Mouse (Mus musculus) liver, embryonic 11.5 days (tissue): ENCODE measurements around the gene Ascc2. TPM values are rescaled to one million over a fixed set of nuclear protein-coding genes. Genes with fewer than 3 reads are reported as not detected.

Source experiments
- ATAC-seq: fragments of 200-750 bp; cut with Nextera tagmentation; replicated peaks from 2 replicates; pipeline ENCODE4 v1.8.0; 2017; ENCODE audit warnings: moderate number of reproducible peaks, mild to moderate bottlenecking, moderate TSS enrichment, moderate library complexity; ENCODE audit not compliant: low FRiP score
- DNase-seq: peaks from one replicate; pipeline ENCODE4 v3.0.0-alpha.2; 2017; ENCODE audit warnings: low spot score
- H3K27ac ChIP-seq: fragments of 300-500 bp; sonication (generic); 2 replicates; pipeline ENCODE4 v1.5.1; 2014; ENCODE audit warnings: mild to moderate bottlenecking, low read depth, low read length, control low read depth
- H3K27me3 ChIP-seq: fragments of 300-500 bp; sonication (generic); replicated peaks from 2 replicates; pipeline ENCODE4 v1.6.1; 2014; ENCODE audit warnings: low read length, mixed read lengths; ENCODE audit not compliant: control insufficient read depth, insufficient read depth
- H3K36me3 ChIP-seq: fragments of 300-500 bp; sonication (generic); 2 replicates; pipeline ENCODE4 v1.6.1; 2014; ENCODE audit warnings: mild to moderate bottlenecking, low read length, moderate library complexity, mixed read lengths; ENCODE audit not compliant: control insufficient read depth, insufficient read depth
- H3K4me1 ChIP-seq: fragments of 300-500 bp; sonication (generic); replicated peaks from 2 replicates; pipeline ENCODE4 v1.6.1; 2014; ENCODE audit warnings: low read length, mixed read lengths; ENCODE audit not compliant: control insufficient read depth, insufficient read depth
- H3K4me2 ChIP-seq: fragments of 300-500 bp; sonication (generic); 2 replicates; pipeline ENCODE4 v1.6.1; 2014; ENCODE audit warnings: mild to moderate bottlenecking, control low read depth, moderate library complexity
- H3K4me3 ChIP-seq: fragments of 300-500 bp; sonication (generic); 2 replicates; pipeline ENCODE4 v1.5.1; 2014; ENCODE audit warnings: low read depth, low read length, control low read depth
- H3K9ac ChIP-seq: fragments of 300-500 bp; sonication (generic); 2 replicates; pipeline ENCODE4 v1.6.1; 2014; ENCODE audit warnings: low read depth, low read length, control low read depth
- H3K9me3 ChIP-seq: fragments of 300-500 bp; sonication (generic); 2 replicates; pipeline ENCODE4 v1.6.1; 2016; ENCODE audit warnings: low read length, inconsistent platforms, mixed read lengths; ENCODE audit not compliant: control insufficient read depth
- WGBS: fragments of 180-500 bp; shearing (Covaris S2); extraction: QIAGEN DNeasy Blood & Tissue Kit; methylation state at CpG from one replicate; pipeline ENCODE4 v1.1.7; 2014; 5-methylcytosine and 5-hydroxymethylcytosine counted together
- polyA plus RNA-seq: library from polyadenylated mRNA; unstranded; fragments of >200 nt; fragmentation: Nextera tagmentation; extraction: Ambion mirVana; gene quantifications from 2 replicates; pipeline ENCODE4 v1.2.1, GENCODE M21; 2014

Ascc2 gene
- polyA plus RNA-seq, 1 experiment from 2014 or later: 43.0 TPM

DNA sequence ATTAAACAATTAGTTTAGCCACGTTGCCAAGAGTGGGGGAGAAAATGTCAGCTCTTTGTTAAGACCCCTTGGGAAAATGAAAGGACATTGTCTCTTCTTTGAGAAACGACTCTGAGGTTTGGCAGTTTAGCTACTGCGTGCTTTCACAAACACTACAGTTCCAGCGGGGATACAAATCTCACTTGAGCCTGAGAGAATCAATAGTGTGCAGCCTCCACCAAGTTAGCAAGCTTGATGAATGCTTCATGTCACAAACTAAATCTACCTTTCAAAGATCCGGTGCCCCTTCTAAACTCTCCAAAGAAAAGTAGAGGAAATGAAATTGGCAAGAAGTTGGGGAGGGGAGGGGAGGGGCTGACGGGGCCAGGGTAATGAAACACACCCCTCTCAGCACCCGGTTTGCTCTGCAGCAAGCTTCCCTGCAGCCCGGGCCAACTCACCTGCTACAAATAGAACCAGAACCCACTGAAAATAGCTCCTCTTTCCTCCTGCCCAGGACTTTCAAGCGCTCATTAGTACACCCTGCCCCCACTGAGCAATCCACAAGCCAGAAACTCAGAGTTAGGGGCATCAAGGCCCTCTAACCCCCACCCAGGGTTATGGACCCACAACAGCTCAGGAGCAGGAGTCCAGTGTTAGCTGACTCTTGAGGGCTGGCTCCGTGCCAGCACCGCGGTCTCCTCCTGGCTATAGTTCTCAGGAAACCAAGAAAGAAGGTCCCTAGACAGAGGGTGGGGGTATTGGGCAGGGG lies 34.7 kb upstream of the Ascc2 start:
- H3K27ac ChIP-seq: no peak overlapping the region

DNA sequence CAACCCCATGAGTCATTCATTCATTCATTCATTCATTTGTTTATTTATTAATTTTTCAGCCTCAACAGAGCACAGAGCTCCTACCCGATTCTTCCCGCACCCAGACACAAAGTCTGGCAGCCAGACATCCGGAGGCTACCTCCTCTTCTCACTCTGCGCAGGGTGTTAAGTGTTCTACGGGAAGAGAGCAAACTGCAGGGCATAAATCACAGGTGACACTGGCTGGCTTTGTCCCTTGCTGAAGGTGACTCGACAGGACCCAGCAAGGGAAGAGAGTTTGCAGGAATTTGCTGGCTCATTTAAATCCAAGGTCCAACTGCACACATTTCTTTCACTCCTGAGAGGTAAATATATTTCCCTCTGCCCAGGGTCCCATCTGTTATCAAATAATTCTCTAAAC lies 33.1 kb upstream of the Ascc2 start:
- no peak overlapping the region for H3K27ac ChIP-seq
- H3K4me3 ChIP-seq: no peak overlapping the region
- peaks cover 3% of the 10 kb centered on the region; the same call in 1 of the 2 replicates for H3K4me1 ChIP-seq
- 44% methylated on average over 6 of the region's 6 CpGs for whole genome bisulfite sequencing
- no peak overlapping the region for H3K9ac ChIP-seq
- H3K27me3 ChIP-seq: no peaks in the 10 kb centered on the region
- H3K4me2 ChIP-seq: no peak overlapping the region
- no peaks in the 10 kb centered on the region for H3K36me3 ChIP-seq
- ATAC-seq: no peak
- no peak for DNase-seq
- no peaks in the 10 kb centered on the region for H3K9me3 ChIP-seq

More for the DNA sequence above, 34.7 kb upstream of the Ascc2 start:
- H3K9me3 ChIP-seq: no peaks in the 10 kb centered on the region
- H3K4me1 ChIP-seq: peaks cover 3% of the 10 kb centered on the region; the same call in 1 of the 2 replicates
- DNase-seq (no peak), ATAC-seq (no peak)
- H3K4me3 ChIP-seq: no peak overlapping the region
- no peaks in the 10 kb centered on the region for H3K27me3 ChIP-seq
- no peak overlapping the region for H3K9ac ChIP-seq
- WGBS: 52% methylated on average over 12 of the region's 12 CpGs
- H3K36me3 ChIP-seq: no peaks in the 10 kb centered on the region
- no peak overlapping the region; the same call in 1 of the 2 replicates for H3K4me2 ChIP-seq

DNA sequence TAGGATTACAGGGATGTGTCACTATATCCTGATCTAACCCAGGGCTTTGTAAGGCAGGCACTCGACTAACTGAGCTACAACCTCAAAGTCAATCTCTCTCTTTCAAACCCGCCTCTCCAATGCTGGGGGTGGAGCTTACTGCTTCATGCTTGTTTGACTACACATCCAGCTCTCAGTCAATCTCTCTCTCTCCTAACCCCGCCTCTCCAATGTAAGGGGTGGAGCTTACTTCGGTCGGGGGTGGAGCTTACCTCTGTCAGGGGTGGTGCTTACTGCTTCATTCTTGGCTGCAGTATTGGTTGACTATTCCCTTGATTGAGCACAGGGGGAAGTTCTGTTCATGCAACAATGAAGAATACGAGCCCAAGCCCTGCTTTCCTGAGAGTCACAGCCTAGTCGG lies 32.1 kb upstream of the Ascc2 start:
- 48% methylated on average over 7 of the region's 7 CpGs for WGBS
- H3K4me3 ChIP-seq: no peak overlapping the region
- H3K9ac ChIP-seq: no peak overlapping the region
- H3K4me2 ChIP-seq: no peak overlapping the region
- DNase-seq: no peak
- no peaks in the 10 kb centered on the region for H3K27me3 ChIP-seq
- peaks cover 3% of the 10 kb centered on the region; the same call in 1 of the 2 replicates for H3K4me1 ChIP-seq
- H3K27ac ChIP-seq: no peak overlapping the region
- no peak; the same call in 1 of the 2 replicates for ATAC-seq
- no peaks in the 10 kb centered on the region for H3K9me3 ChIP-seq
- no peaks in the 10 kb centered on the region for H3K36me3 ChIP-seq

DNA sequence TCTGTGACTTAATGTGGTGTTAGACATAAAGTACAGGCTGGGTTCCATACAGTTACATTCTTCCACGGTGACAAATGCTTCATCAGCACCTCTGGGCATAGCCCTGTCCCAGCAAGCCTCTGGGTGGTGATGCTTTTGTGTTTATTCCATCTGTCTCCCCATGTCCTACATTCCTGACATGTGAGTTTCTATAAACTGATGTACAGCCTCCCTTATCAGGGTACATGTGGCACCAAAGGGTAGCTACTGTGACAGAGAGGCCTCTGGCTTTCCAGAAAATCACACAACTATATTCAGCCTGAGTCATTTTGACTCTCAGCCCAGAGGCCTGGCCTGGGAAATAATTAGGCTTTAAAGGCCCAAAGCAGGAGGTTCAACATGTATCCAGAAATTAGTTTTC lies 31.0 kb upstream of the Ascc2 start:
- H3K4me2 ChIP-seq: no peak overlapping the region
- H3K9me3 ChIP-seq: no peaks in the 10 kb centered on the region
- no peaks in the 10 kb centered on the region for H3K27me3 ChIP-seq
- no peak overlapping the region for H3K9ac ChIP-seq
- no peak overlapping the region for H3K4me3 ChIP-seq
- WGBS: 61% methylated on average over 1 of the region's 1 CpGs
- peaks cover 3% of the 10 kb centered on the region; the same call in 1 of the 2 replicates for H3K4me1 ChIP-seq
- no peaks in the 10 kb centered on the region for H3K36me3 ChIP-seq
- DNase-seq (no peak), ATAC-seq (no peak)
- H3K27ac ChIP-seq: no peak overlapping the region

DNA sequence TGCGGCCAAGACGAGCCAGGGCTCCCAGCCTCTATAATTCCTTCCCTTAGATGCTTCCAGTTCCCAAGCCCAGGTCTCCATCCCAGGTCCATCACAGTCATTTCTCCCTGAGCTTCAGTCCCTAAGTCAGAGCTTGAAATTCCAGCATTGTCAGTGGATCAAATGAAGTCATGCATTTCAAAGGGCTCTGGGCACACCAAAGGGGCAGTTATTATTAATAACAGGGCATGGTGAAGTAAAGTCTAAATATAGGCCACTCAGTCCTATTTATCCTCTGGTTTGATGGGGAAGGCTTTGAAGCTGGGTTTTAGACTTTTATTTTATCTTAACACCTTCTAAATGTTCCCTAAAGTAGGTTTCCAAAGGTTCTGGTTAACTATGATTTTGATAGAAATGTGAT lies 25.6 kb upstream of the Ascc2 start:
- no peak overlapping the region for H3K4me3 ChIP-seq
- DNase-seq (no peak), ATAC-seq (no peak)
- H3K9ac ChIP-seq: no peak overlapping the region
- no peaks in the 10 kb centered on the region for H3K4me1 ChIP-seq
- no peaks in the 10 kb centered on the region for H3K27me3 ChIP-seq
- no peaks in the 10 kb centered on the region for H3K36me3 ChIP-seq
- no peak overlapping the region for H3K27ac ChIP-seq
- 75% methylated on average over 2 of the region's 2 CpGs for WGBS
- H3K9me3 ChIP-seq: no peaks in the 10 kb centered on the region
- H3K4me2 ChIP-seq: no peak overlapping the region

DNA sequence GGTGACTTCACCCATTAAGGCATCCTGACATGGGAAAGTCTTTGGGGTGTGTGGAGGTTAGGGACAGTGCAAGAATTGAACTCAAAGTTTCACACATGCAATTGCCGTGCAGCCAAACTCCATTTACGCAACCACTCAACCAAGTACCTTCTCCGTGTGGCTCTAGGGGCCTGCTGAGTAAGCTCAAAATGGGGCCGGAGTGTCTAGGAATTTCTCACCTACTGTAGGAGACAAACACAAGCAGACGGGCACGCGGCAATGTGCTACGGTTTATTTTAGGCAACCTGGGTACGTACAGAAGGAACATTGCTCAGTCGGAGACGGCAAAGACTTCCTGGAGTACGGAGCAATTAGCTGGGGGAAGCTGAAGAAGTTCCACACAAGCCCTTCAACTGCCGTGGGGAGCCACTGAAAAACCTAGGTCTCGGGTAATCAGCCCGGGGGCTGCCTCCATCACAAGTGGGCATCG lies 17.5 kb upstream of the Ascc2 start, which contains the start of gene Gm11032:
Gm11032 (plus strand) TSS at position 51 of the 469 bp plus-strand sequence.
- H3K27me3 ChIP-seq: no peaks in the 10 kb centered on the region
- no peaks in the 10 kb centered on the region for H3K36me3 ChIP-seq
- DNase-seq (no peak), ATAC-seq (no peak)
- H3K9me3 ChIP-seq: no peaks in the 10 kb centered on the region
- H3K4me3 ChIP-seq: no peak within 1 kb of the TSS
- no peak within 1 kb of the TSS for H3K4me2 ChIP-seq
- no peaks in the 10 kb centered on the region for H3K4me1 ChIP-seq
- H3K9ac ChIP-seq: no peak within 1 kb of the TSS
- no peak within 1 kb of the TSS for H3K27ac ChIP-seq
- 73% methylated on average over 16 of the region's 16 CpGs for WGBS

DNA sequence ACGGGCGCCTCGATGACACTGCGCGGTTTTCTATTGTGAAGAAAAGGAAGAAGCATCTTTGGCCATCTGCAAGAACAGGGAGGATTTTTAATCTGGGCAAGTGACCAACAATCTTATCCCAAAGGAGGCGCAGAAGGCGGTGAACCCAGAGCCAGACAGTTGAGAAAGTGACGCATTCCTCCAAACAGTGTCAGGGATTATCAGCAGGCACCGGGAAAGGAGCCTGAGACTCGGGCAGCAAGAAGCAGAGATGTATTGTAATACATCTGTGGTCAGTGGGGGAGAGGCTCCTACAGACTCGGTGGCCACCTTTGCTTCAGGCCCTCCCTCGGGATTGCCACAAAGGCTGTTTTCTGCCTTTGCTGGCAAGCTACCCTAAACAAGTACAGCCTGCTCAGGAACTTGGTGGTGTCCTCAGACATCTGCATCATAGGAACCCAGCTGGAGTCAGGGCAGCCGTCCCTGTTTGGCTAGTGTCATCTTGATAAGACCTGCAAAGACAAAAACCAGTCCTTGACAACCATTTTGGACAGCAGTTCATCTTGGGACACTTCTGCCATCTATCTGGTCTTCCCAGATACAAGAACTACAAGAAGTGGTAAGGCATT lies 16.9 kb upstream of the Ascc2 start:
- H3K4me3 ChIP-seq: no peak overlapping the region
- no peaks in the 10 kb centered on the region for H3K4me1 ChIP-seq
- H3K9ac ChIP-seq: no peak overlapping the region
- H3K4me2 ChIP-seq: no peak overlapping the region
- H3K36me3 ChIP-seq: no peaks in the 10 kb centered on the region
- H3K27me3 ChIP-seq: no peaks in the 10 kb centered on the region
- H3K9me3 ChIP-seq: no peaks in the 10 kb centered on the region
- WGBS: 49% methylated on average over 13 of the region's 13 CpGs
- no peak for ATAC-seq
- no peak for DNase-seq
- H3K27ac ChIP-seq: no peak overlapping the region

DNA sequence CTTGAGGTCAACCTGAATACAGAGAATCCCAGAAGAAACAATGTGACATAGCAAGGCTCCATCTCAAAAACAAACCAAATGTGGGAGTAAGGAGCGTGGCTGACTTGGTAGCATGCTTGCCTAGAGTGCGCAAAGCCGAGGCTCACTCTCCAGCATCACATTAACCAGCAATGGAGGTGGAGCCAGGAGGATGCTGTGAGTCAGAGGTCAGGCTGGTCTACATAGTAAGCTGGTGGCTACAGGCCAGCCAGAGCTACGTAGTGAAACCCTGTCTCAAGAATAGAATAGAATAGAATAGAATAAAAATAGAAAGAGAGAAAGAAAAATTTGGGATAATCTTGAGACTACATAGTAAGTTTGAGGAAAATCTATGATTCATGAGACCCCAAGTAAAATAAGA lies 15.7 kb upstream of the Ascc2 start:
- H3K27ac ChIP-seq: no peak overlapping the region
- no peak overlapping the region for H3K9ac ChIP-seq
- no peak for DNase-seq
- no peak for ATAC-seq
- no peaks in the 10 kb centered on the region for H3K27me3 ChIP-seq
- no peaks in the 10 kb centered on the region for H3K36me3 ChIP-seq
- H3K4me2 ChIP-seq: no peak overlapping the region
- WGBS: 70% methylated on average over 4 of the region's 4 CpGs
- no peaks in the 10 kb centered on the region for H3K9me3 ChIP-seq
- H3K4me3 ChIP-seq: no peak overlapping the region
- H3K4me1 ChIP-seq: no peaks in the 10 kb centered on the region
